In genomic region chr10:60373543-60373936, GRCm38 (mm10) we compare ENCODE assay signal across 14 mouse cellular contexts. TPM values are rescaled to one million over a fixed set of nuclear protein-coding genes. Genes with fewer than 3 reads are reported as not detected.
DNase-seq lines count a peak whose midpoint lies in the region; ATAC-seq and TF ChIP-seq lines count a peak whose summit lies in the region.
"Had no signal": no experiment of that assay in that cellular context is flagged by ENCODE, and none has a peak within 500 bp of the region (broad histone marks: within the 10 kb centered on the region; RNA-seq: fewer than 3 reads in every experiment).

No protein-coding gene starts in this region.

- no peak overlapping the region for H3K4me3 ChIP-seq in hindbrain, embryonic 10.5 days
- H3K4me3 ChIP-seq in hindbrain, embryonic 11.5 days (ENCODE audit: low read depth, low read length) = no peak overlapping the region
- H3K4me3 ChIP-seq in megakaryocyte, embryonic 14.5 days (replicated peaks) = peak overlapping the region; percentile 53
- H3K4me3 ChIP-seq in limb, embryonic 14.5 days (replicated peaks; ENCODE audit: low read length) = no peak overlapping the region

- H3K27me3 ChIP-seq in hindbrain, embryonic 10.5 days (ENCODE audit: insufficient read depth, poor library complexity, severe bottlenecking) = no peaks in the 10 kb centered on the region
- no peaks in the 10 kb centered on the region for H3K27me3 ChIP-seq in hindbrain, embryonic 11.5 days (ENCODE audit: control insufficient read depth, insufficient read depth, low read length)
- H3K27me3 ChIP-seq in megakaryocyte, embryonic 14.5 days (replicated peaks) = no peaks in the 10 kb centered on the region
- no peaks in the 10 kb centered on the region for H3K27me3 ChIP-seq in limb, embryonic 14.5 days (ENCODE audit: control insufficient read depth, insufficient read depth, low read length)

- H3K9ac ChIP-seq in hindbrain, embryonic 11.5 days (ENCODE audit: low read depth, low read length) = no peak overlapping the region
- no peak overlapping the region for H3K9ac ChIP-seq in limb, embryonic 14.5 days (ENCODE audit: low read depth, low read length, severe bottlenecking)

- H3K4me2 ChIP-seq in hindbrain, embryonic 11.5 days (replicated peaks; ENCODE audit: low read depth, low read length) = no peak overlapping the region
- H3K4me2 ChIP-seq in limb, embryonic 14.5 days (replicated peaks; ENCODE audit: low read depth, low read length, severe bottlenecking) = no peak overlapping the region

- no peak for ATAC-seq in hindbrain, embryonic 11.5 days (ENCODE audit: low FRiP score)
- no peak for ATAC-seq in megakaryocyte, adult 5-6 weeks (ENCODE audit: poor library complexity, severe bottlenecking)
- no peak for ATAC-seq in limb, embryonic 14.5 days (ENCODE audit: low FRiP score, low read depth)
- ATAC-seq: forebrain, embryonic 14.5 days had no signal

- peak overlapping the region; percentile 54 for H3K27ac ChIP-seq in hindbrain, embryonic 10.5 days
- no peak overlapping the region for H3K27ac ChIP-seq in hindbrain, embryonic 11.5 days (ENCODE audit: low read depth, low read length)
- H3K27ac ChIP-seq in limb, embryonic 14.5 days (replicated peaks; ENCODE audit: low read depth, low read length) = 0 out of 2 replicates have a peak overlapping the region, but pooled peaks have one; percentile 14

- 58% methylated on average over 6 of the region's 6 CpGs for WGBS in hindbrain, embryonic 10.5 days
- WGBS in hindbrain, embryonic 11.5 days = 65% methylated on average over 6 of the region's 6 CpGs
- WGBS in limb, embryonic 14.5 days = 18% methylated on average over 6 of the region's 6 CpGs

- no peaks in the 10 kb centered on the region for H3K9me3 ChIP-seq in hindbrain, embryonic 10.5 days
- no peaks in the 10 kb centered on the region for H3K9me3 ChIP-seq in hindbrain, embryonic 11.5 days (ENCODE audit: control insufficient read depth, low read length)
- H3K9me3 ChIP-seq in megakaryocyte, embryonic 14.5 days = no peaks in the 10 kb centered on the region
- no peaks in the 10 kb centered on the region for H3K9me3 ChIP-seq in limb, embryonic 14.5 days (ENCODE audit: control insufficient read depth, low read length)

- DNase-seq in embryo, embryonic 10 days (ENCODE audit: low spot score) = peak; percentile 43
- DNase-seq in embryo, embryonic 9.5 days (ENCODE audit: extremely low spot score) = no peak
- DNase-seq in hindbrain, embryonic 10.5 days (ENCODE audit: low spot score) = peak; percentile 17
- no peak for DNase-seq in hindbrain, embryonic 11.5 days (ENCODE audit: low spot score)
- DNase-seq in limb, embryonic 14.5 days (ENCODE audit: low spot score) = no peak
- no peak for DNase-seq in right cerebral cortex, adult 18-20 months
- DNase-seq: cerebellum, adult 11 months; thymus, postnatal 25 days had no signal

- H3K4me1 ChIP-seq in hindbrain, embryonic 10.5 days (replicated peaks) = peaks cover 17% of the 10 kb centered on the region
- no peaks in the 10 kb centered on the region for H3K4me1 ChIP-seq in hindbrain, embryonic 11.5 days (replicated peaks; ENCODE audit: control insufficient read depth, insufficient read depth, low read length)
- H3K4me1 ChIP-seq in megakaryocyte, embryonic 14.5 days = peaks cover 94% of the 10 kb centered on the region
- peaks cover 9% of the 10 kb centered on the region for H3K4me1 ChIP-seq in limb, embryonic 14.5 days (ENCODE audit: control insufficient read depth, insufficient read depth, low read length)

- no peak for TF ChIP-seq POLR2A in limb, embryonic 14.5 days (IDR thresholded peaks at IDR 0.05; ENCODE audit: borderline replicate concordance, extremely low read depth, insufficient read depth, insufficient read length)

- no peaks in the 10 kb centered on the region for H3K36me3 ChIP-seq in hindbrain, embryonic 10.5 days
- no peaks in the 10 kb centered on the region for H3K36me3 ChIP-seq in hindbrain, embryonic 11.5 days (ENCODE audit: control insufficient read depth, insufficient read depth, low read length)
- peaks cover 85% of the 10 kb centered on the region for H3K36me3 ChIP-seq in megakaryocyte, embryonic 14.5 days (replicated peaks; ENCODE audit: low read length)
- no peaks in the 10 kb centered on the region for H3K36me3 ChIP-seq in limb, embryonic 14.5 days (ENCODE audit: control insufficient read depth, insufficient read depth, low read length)

RNA-seq across cellular contexts. Expression of gene Gm17455, which starts 26.0 kb away (rescaled TPM):
- 6.5 and 10.1 TPM in 2 replicates for polyA plus RNA-seq in hindbrain, embryonic 10.5 days (2016; fragmentation: Nextera tagmentation; extraction: Ambion mirVana)
- polyA plus RNA-seq in hindbrain, embryonic 11.5 days (2014; fragmentation: Nextera tagmentation; extraction: Ambion mirVana) = 6.3 and 8.3 TPM in 2 replicates
- polyA plus RNA-seq in megakaryocyte, embryonic 14.5 days (2012; ENCODE audit: insufficient read depth, low replicate concordance) = 0.44 TPM in 1 of 2 replicates, not detected in the other
- 0.91 and 1.0 TPM in 2 replicates for total RNA-seq in megakaryocyte, adult 5-6 weeks (2015)
- 0.20 TPM in 1 of 2 replicates, not detected in the other for total RNA-seq in megakaryocyte, adult 5-6 weeks (2017)
- 0.45 and 0.96 TPM in 2 replicates for polyA plus RNA-seq in limb, embryonic 14.5 days (2012; rRNA removed)
- polyA plus RNA-seq in limb, embryonic 14.5 days (2014; fragmentation: Nextera tagmentation; extraction: Ambion mirVana) = 0.51 and 2.8 TPM in 2 replicates
- total RNA-seq: adrenal gland, postnatal 25 days; gastrocnemius, postnatal 25 days; megakaryocyte progenitor cell, adult 5-6 weeks had no signal

RNA-seq across cellular contexts. Expression of gene Vsir, which starts 26.9 kb away (rescaled TPM):
- polyA plus RNA-seq in hindbrain, embryonic 10.5 days (2016; fragmentation: Nextera tagmentation; extraction: Ambion mirVana) = 1.8 and 2.0 TPM in 2 replicates
- polyA plus RNA-seq in hindbrain, embryonic 11.5 days (2014; fragmentation: Nextera tagmentation; extraction: Ambion mirVana) = 1.3 and 2.5 TPM in 2 replicates
- 29.9 and 107 TPM in 2 replicates for polyA plus RNA-seq in megakaryocyte, embryonic 14.5 days (2012; ENCODE audit: insufficient read depth, low replicate concordance)
- total RNA-seq in megakaryocyte, adult 5-6 weeks (2015) = 267 and 312 TPM in 2 replicates
- total RNA-seq in megakaryocyte, adult 5-6 weeks (2017) = 783 and 809 TPM in 2 replicates
- 9.4 and 11.5 TPM in 2 replicates for polyA plus RNA-seq in limb, embryonic 14.5 days (2012; rRNA removed)
- polyA plus RNA-seq in limb, embryonic 14.5 days (2014; fragmentation: Nextera tagmentation; extraction: Ambion mirVana) = 4.0 and 5.0 TPM in 2 replicates

Comparison
In these comparisons a context has a peak if more than half of its experiments do, and no peak if none do; other contexts are left out.
1. DNase-seq: peak in embryo, embryonic 10 days (single experiment) and hindbrain, embryonic 10.5 days (single experiment); none in embryo, embryonic 9.5 days (single experiment), hindbrain, embryonic 11.5 days (single experiment), limb, embryonic 14.5 days (single experiment) and right cerebral cortex, adult 18-20 months (single experiment).